Mouse (Mus musculus) layer of hippocampus, adult 11-12 months (tissue): ENCODE results near the gene Ctnna3.
"Not testable (repeated sequence)": the region's sequence is repeated elsewhere in the genome, so short reads cannot be mapped to it uniquely, and the experiment has no call there.

Experiments used
- DNase-seq: peaks from one replicate; pipeline ENCODE4 v3.0.0; 2022; ENCODE audit warnings: low spot score

Ctnna3 gene

GRCm38 (mm10) chr10:64571311-64571710, 1141.4 kb downstream of the Ctnna3 start:
- no peak for DNase-seq

GRCm38 (mm10) chr10:64588116-64588515, 1158.2 kb downstream of the Ctnna3 start:
- DNase-seq, result peak; percentile 34

GRCm38 (mm10) chr10:64636760-64637159, 1206.9 kb downstream of the Ctnna3 start:
- DNase-seq, result no peak

- no peak for DNase-seq
Measured at GRCm38 (mm10) chr10:64639061-64639460, 1209.2 kb downstream of the Ctnna3 start.

GRCm38 (mm10) chr10:64641093-64641492, 1211.2 kb downstream of the Ctnna3 start:
- DNase-seq, result no peak

GRCm38 (mm10) chr10:64641576-64641975, 1211.7 kb downstream of the Ctnna3 start:
- no peak for DNase-seq

GRCm38 (mm10) chr10:64643976-64644375, 1214.1 kb downstream of the Ctnna3 start:
- no peak for DNase-seq

GRCm38 (mm10) chr10:64661190-64661589, 1231.3 kb downstream of the Ctnna3 start:
- DNase-seq, result no peak

- no peak for DNase-seq
Measured at GRCm38 (mm10) chr10:64671469-64671868, 1241.6 kb downstream of the Ctnna3 start.

- DNase-seq, result no peak
Measured at GRCm38 (mm10) chr10:64675796-64676195, 1245.9 kb downstream of the Ctnna3 start.

- DNase-seq, result no peak
Measured at GRCm38 (mm10) chr10:64710017-64710416, 1280.1 kb downstream of the Ctnna3 start.

- DNase-seq, result peak; percentile 21
Measured at GRCm38 (mm10) chr10:64718036-64718435, 1288.1 kb downstream of the Ctnna3 start.

- DNase-seq, result no peak
Measured at GRCm38 (mm10) chr10:64735692-64736091, 1305.8 kb downstream of the Ctnna3 start.

- DNase-seq, result no peak
Measured at GRCm38 (mm10) chr10:64736616-64737015, 1306.7 kb downstream of the Ctnna3 start.

GRCm38 (mm10) chr10:64741721-64742120, 1311.8 kb downstream of the Ctnna3 start:
- not testable (repeated sequence) for DNase-seq

- not testable (repeated sequence) for DNase-seq
Measured at GRCm38 (mm10) chr10:64744099-64744498, 1314.2 kb downstream of the Ctnna3 start.

- DNase-seq, result no peak
Measured at GRCm38 (mm10) chr10:64748651-64749050, 1318.8 kb downstream of the Ctnna3 start.

GRCm38 (mm10) chr10:64750791-64751190, 1320.9 kb downstream of the Ctnna3 start:
- peak; percentile 39 for DNase-seq

GRCm38 (mm10) chr10:64836315-64836714, 1406.4 kb downstream of the Ctnna3 start:
- no peak for DNase-seq

- DNase-seq, result peak; percentile 4
Measured at GRCm38 (mm10) chr10:64861439-64861838, 1431.5 kb downstream of the Ctnna3 start.

GRCm38 (mm10) chr10:64870888-64871287, 1441.0 kb downstream of the Ctnna3 start:
- no peak for DNase-seq

GRCm38 (mm10) chr10:64876506-64876905, 1446.6 kb downstream of the Ctnna3 start:
- DNase-seq, result no peak

- no peak for DNase-seq
Measured at GRCm38 (mm10) chr10:64879860-64880259, 1450.0 kb downstream of the Ctnna3 start.

GRCm38 (mm10) chr10:64886946-64887345, 1457.0 kb downstream of the Ctnna3 start:
- no peak for DNase-seq

GRCm38 (mm10) chr10:64892458-64892857, 1462.6 kb downstream of the Ctnna3 start:
- DNase-seq, result no peak
